Mouse (Mus musculus): Measurements from ENCODE around the gene Cacna1d. TPM values are rescaled to one million over a fixed set of nuclear protein-coding genes. Genes with fewer than 3 reads are reported as not detected.

The Cacna1d gene
- polyA plus RNA-seq, 1 experiment from 2014 or later: 2.7 TPM

GRCm38 (mm10) chr14:30510214-30510763, 19.0 kb upstream of the Cacna1d start:
- no peaks in the 10 kb centered on the region for H3K9me3 ChIP-seq
- no peaks in the 10 kb centered on the region for H3K4me1 ChIP-seq
- H3K9ac ChIP-seq: no peak overlapping the region
- H3K36me3 ChIP-seq (replicated peaks): peaks cover 70% of the 10 kb centered on the region
- no peak overlapping the region for H3K27ac ChIP-seq
- WGBS: 93% methylated on average over 6 of the region's 6 CpGs
- H3K4me2 ChIP-seq: no peak overlapping the region
- no peak for ATAC-seq (ENCODE audit: low FRiP score)
- no peaks in the 10 kb centered on the region for H3K27me3 ChIP-seq
- no peak overlapping the region for H3K4me3 ChIP-seq (replicated peaks)

GRCm38 (mm10) chr14:30504990-30505389, 13.7 kb upstream of the Cacna1d start:
- no peak overlapping the region for H3K4me3 ChIP-seq (replicated peaks)
- WGBS: 85% methylated on average over 5 of the region's 5 CpGs
- no peaks in the 10 kb centered on the region for H3K4me1 ChIP-seq
- no peak overlapping the region for H3K4me2 ChIP-seq
- ATAC-seq (ENCODE audit: low FRiP score): no peak
- no peaks in the 10 kb centered on the region for H3K9me3 ChIP-seq
- no peak overlapping the region for H3K9ac ChIP-seq
- H3K36me3 ChIP-seq (replicated peaks): peaks cover 69% of the 10 kb centered on the region
- no peaks in the 10 kb centered on the region for H3K27me3 ChIP-seq
- no peak overlapping the region for H3K27ac ChIP-seq

GRCm38 (mm10) chr14:30498202-30498601, 6.9 kb upstream of the Cacna1d start:
- Histone ChIP-seq H3K4me3 (replicated peaks) (no peak overlapping the region), H3K9ac (no peak overlapping the region), H3K36me3 (replicated peaks) (peaks cover 42% of the 10 kb centered on the region), H3K4me1 (no peaks in the 10 kb centered on the region), H3K4me2 (no peak overlapping the region), H3K9me3 (no peaks in the 10 kb centered on the region), H3K27me3 (no peaks in the 10 kb centered on the region), H3K27ac (no peak overlapping the region)
- ATAC-seq (ENCODE audit: low FRiP score): no peak
- WGBS: 95% methylated on average over 2 of the region's 2 CpGs

- no peak for ATAC-seq (ENCODE audit: low FRiP score)
- Histone ChIP-seq H3K4me2 (no peak overlapping the region), H3K9me3 (no peaks in the 10 kb centered on the region), H3K27ac (no peak overlapping the region), H3K9ac (no peak overlapping the region), H3K4me1 (no peaks in the 10 kb centered on the region), H3K4me3 (replicated peaks) (no peak overlapping the region), H3K36me3 (replicated peaks) (peaks cover 43% of the 10 kb centered on the region), H3K27me3 (no peaks in the 10 kb centered on the region)
- 68% methylated on average over 6 of the region's 6 CpGs for WGBS
Observed at GRCm38 (mm10) chr14:30494998-30495397, 3.7 kb upstream of the Cacna1d start.

GRCm38 (mm10) chr14:30493276-30493675, 2.0 kb upstream of the Cacna1d start:
- 76% methylated on average over 1 of the region's 1 CpGs for WGBS

GRCm38 (mm10) chr14:30479361-30479948, 11.8 kb downstream of the Cacna1d start, which contains the start of gene Dcp1a:
TSS of gene Dcp1a (plus strand) at chr14:30479535.
- peak within 1 kb of the TSS; percentile 87 for H3K4me3 ChIP-seq (replicated peaks)
- 0 out of 2 replicates have a peak, but pooled peaks cover 6% of the 10 kb centered on the region for H3K27me3 ChIP-seq
- peaks cover 18% of the 10 kb centered on the region for H3K36me3 ChIP-seq (replicated peaks)

More at GRCm38 (mm10) chr14:30493276-30493675, 2.0 kb upstream of the Cacna1d start:
- no peaks in the 10 kb centered on the region for H3K9me3 ChIP-seq
- peaks cover 39% of the 10 kb centered on the region for H3K36me3 ChIP-seq (replicated peaks)
- no peak overlapping the region for H3K9ac ChIP-seq
- no peak overlapping the region for H3K4me3 ChIP-seq (replicated peaks)
- no peak overlapping the region for H3K4me2 ChIP-seq
- ATAC-seq (ENCODE audit: low FRiP score): no peak
- no peaks in the 10 kb centered on the region for H3K27me3 ChIP-seq
- no peak overlapping the region for H3K27ac ChIP-seq
- H3K4me1 ChIP-seq: no peaks in the 10 kb centered on the region

GRCm38 (mm10) chr14:30474416-30474815, 16.8 kb downstream of the Cacna1d start:
- Histone ChIP-seq H3K27me3 (0 out of 2 replicates have a peak, but pooled peaks cover 6% of the 10 kb centered on the region), H3K4me1 (no peaks in the 10 kb centered on the region), H3K36me3 (replicated peaks) (no peaks in the 10 kb centered on the region), H3K4me2 (no peak overlapping the region), H3K9me3 (no peaks in the 10 kb centered on the region), H3K9ac (no peak overlapping the region), H3K27ac (no peak overlapping the region), H3K4me3 (replicated peaks) (no peak overlapping the region)
- 85% methylated on average over 6 of the region's 6 CpGs for WGBS
- ATAC-seq (ENCODE audit: low FRiP score): no peak

More at GRCm38 (mm10) chr14:30479361-30479948, 11.8 kb downstream of the Cacna1d start, which contains the start of gene Dcp1a:
- no peaks in the 10 kb centered on the region for H3K9me3 ChIP-seq
- peak within 1 kb of the TSS; percentile 77; the same call in 1 of the 2 replicates for H3K27ac ChIP-seq
- under 1% methylated on average over 39 of the region's 39 CpGs for WGBS
- peak; percentile 99 for ATAC-seq (ENCODE audit: low FRiP score)
- peak within 1 kb of the TSS; percentile 77 for H3K4me2 ChIP-seq
- H3K4me1 ChIP-seq: peaks cover 16% of the 10 kb centered on the region
- peak within 1 kb of the TSS; percentile 91 for H3K9ac ChIP-seq

GRCm38 (mm10) chr14:30473605-30474004, 17.6 kb downstream of the Cacna1d start:
- H3K36me3 ChIP-seq (replicated peaks): no peaks in the 10 kb centered on the region
- 0 out of 2 replicates have a peak, but pooled peaks cover 6% of the 10 kb centered on the region for H3K27me3 ChIP-seq
- 73% methylated on average over 5 of the region's 5 CpGs for WGBS
- H3K27ac ChIP-seq: no peak overlapping the region
- no peak overlapping the region for H3K9ac ChIP-seq
- ATAC-seq (ENCODE audit: low FRiP score): no peak
- H3K9me3 ChIP-seq: no peaks in the 10 kb centered on the region
- H3K4me1 ChIP-seq: no peaks in the 10 kb centered on the region
- no peak overlapping the region for H3K4me2 ChIP-seq
- no peak overlapping the region for H3K4me3 ChIP-seq (replicated peaks)

GRCm38 (mm10) chr14:30463312-30463711, 27.9 kb downstream of the Cacna1d start:
- no peak overlapping the region for H3K9ac ChIP-seq
- ATAC-seq (ENCODE audit: low FRiP score): no peak

GRCm38 (mm10) chr14:30459891-30460523, 31.2 kb downstream of the Cacna1d start:
- no peak for ATAC-seq (ENCODE audit: low FRiP score)
- Histone ChIP-seq H3K27me3 (0 out of 2 replicates have a peak, but pooled peaks cover 7% of the 10 kb centered on the region), H3K36me3 (replicated peaks) (no peaks in the 10 kb centered on the region), H3K4me3 (replicated peaks) (no peak overlapping the region), H3K4me1 (no peaks in the 10 kb centered on the region; the same call in 1 of the 2 replicates), H3K4me2 (no peak overlapping the region), H3K9me3 (no peaks in the 10 kb centered on the region), H3K9ac (no peak overlapping the region), H3K27ac (no peak overlapping the region)
- 3% methylated on average over 14 of the region's 14 CpGs for WGBS

More at GRCm38 (mm10) chr14:30463312-30463711, 27.9 kb downstream of the Cacna1d start:
- Histone ChIP-seq H3K36me3 (replicated peaks) (no peaks in the 10 kb centered on the region), H3K4me2 (no peak overlapping the region), H3K27me3 (no peaks in the 10 kb centered on the region), H3K4me3 (replicated peaks) (no peak overlapping the region), H3K9me3 (no peaks in the 10 kb centered on the region), H3K4me1 (no peaks in the 10 kb centered on the region), H3K27ac (no peak overlapping the region)
- WGBS: 86% methylated on average over 4 of the region's 4 CpGs

- no peak overlapping the region for H3K4me3 ChIP-seq (replicated peaks)
- H3K27ac ChIP-seq: no peak overlapping the region
- H3K36me3 ChIP-seq (replicated peaks): no peaks in the 10 kb centered on the region
- WGBS: 86% methylated on average over 3 of the region's 3 CpGs
- no peaks in the 10 kb centered on the region; the same call in 1 of the 2 replicates for H3K4me1 ChIP-seq
- H3K9me3 ChIP-seq: no peaks in the 10 kb centered on the region
- H3K4me2 ChIP-seq: no peak overlapping the region
- H3K27me3 ChIP-seq: 0 out of 2 replicates have a peak, but pooled peaks cover 7% of the 10 kb centered on the region
- no peak for ATAC-seq (ENCODE audit: low FRiP score)
- H3K9ac ChIP-seq: no peak overlapping the region
Observed at GRCm38 (mm10) chr14:30458820-30459219, 32.4 kb downstream of the Cacna1d start.

- no peak overlapping the region for H3K9ac ChIP-seq
- 0 out of 2 replicates have a peak, but pooled peaks cover 7% of the 10 kb centered on the region for H3K27me3 ChIP-seq
- no peak overlapping the region for H3K4me2 ChIP-seq
- no peak overlapping the region for H3K4me3 ChIP-seq (replicated peaks)
- no peaks in the 10 kb centered on the region; the same call in 1 of the 2 replicates for H3K4me1 ChIP-seq
- no peak overlapping the region for H3K27ac ChIP-seq
- H3K36me3 ChIP-seq (replicated peaks): no peaks in the 10 kb centered on the region
- no peaks in the 10 kb centered on the region for H3K9me3 ChIP-seq
- 55% methylated on average over 2 of the region's 2 CpGs for WGBS
- ATAC-seq (ENCODE audit: low FRiP score): no peak
Observed at GRCm38 (mm10) chr14:30457897-30458296, 33.4 kb downstream of the Cacna1d start.
